Mouse (Mus musculus): ENCODE measurements around the gene Ak8. TPM values are rescaled to one million over a fixed set of nuclear protein-coding genes. Genes with fewer than 3 reads are reported as not detected.

The Ak8 gene
- polyA plus RNA-seq, 1 experiment from 2014 or later: 0.41 TPM

DNA sequence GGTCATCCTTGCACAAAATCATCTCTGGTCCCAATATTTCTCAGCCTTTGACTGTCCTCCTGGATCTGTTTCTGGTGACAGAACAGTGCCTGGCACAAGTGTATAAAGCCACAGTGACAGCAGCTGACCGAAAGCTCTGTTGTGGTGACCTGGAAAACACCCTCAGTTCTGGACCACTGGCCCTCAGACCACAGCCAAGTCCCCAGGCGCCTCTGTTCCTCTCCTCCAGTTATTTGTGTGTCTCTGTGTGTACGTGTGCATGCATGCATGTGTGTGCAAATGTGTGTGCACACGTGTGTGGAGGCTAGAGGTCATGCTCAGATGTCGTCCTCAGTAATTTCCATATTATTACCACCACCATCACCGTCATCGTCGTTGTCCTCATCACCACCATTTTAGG is 22.5 kb downstream of the Ak8 start:
- no peaks in the 10 kb centered on the region for H3K9me3 ChIP-seq (ENCODE audit: low read length)
- no peak overlapping the region for H3K4me2 ChIP-seq (ENCODE audit: low read depth, low read length)
- ATAC-seq (no peak), DNase-seq (no peak)
- TF ChIP-seq CTCF (IDR thresholded peaks at IDR 0.05; ENCODE audit: low read depth): no peak
- no peak for TF ChIP-seq EP300 (IDR thresholded peaks at IDR 0.05; ENCODE audit: low read depth)
- H3K36me3 ChIP-seq (replicated peaks; ENCODE audit: insufficient read depth, low read length): no peaks in the 10 kb centered on the region
- no peak overlapping the region for H3K4me3 ChIP-seq (ENCODE audit: low read depth, low read length)
- 78% methylated on average over 8 of the region's 8 CpGs for WGBS (ENCODE audit: insufficient replicate concordance)
- H3K4me1 ChIP-seq (ENCODE audit: insufficient read depth): peaks cover 2% of the 10 kb centered on the region; the same call in 1 of the 2 replicates
- H3K9ac ChIP-seq (replicated peaks): no peak overlapping the region
- no peaks in the 10 kb centered on the region for H3K27me3 ChIP-seq (ENCODE audit: insufficient read depth, low read length)
- H3K27ac ChIP-seq (ENCODE audit: low read depth): no peak overlapping the region

DNA sequence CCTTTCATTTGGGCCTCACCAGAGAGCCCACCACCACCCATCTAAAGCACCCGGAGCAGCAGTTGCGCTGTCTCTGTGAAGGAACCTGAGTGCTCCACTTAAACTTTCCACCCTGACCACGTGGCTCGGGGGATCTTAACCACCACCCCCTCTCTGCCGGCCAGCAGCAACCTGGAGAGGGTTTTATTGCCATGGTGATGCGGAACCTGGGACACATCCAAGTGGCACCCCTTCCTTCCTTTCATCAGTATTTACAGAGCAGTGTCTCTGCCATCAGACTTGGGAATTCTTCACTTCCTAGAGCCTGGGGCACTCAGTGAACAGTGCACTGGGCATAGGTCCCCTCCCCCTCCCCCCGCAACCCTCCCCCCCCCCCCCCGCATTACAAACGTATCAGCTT is 23.9 kb downstream of the Ak8 start:
- WGBS (ENCODE audit: insufficient replicate concordance): 54% methylated on average over 8 of the region's 9 CpGs
- Histone ChIP-seq H3K9me3 (ENCODE audit: low read length) (no peaks in the 10 kb centered on the region), H3K4me2 (ENCODE audit: low read depth, low read length) (no peak overlapping the region), H3K4me3 (ENCODE audit: low read depth, low read length) (no peak overlapping the region), H3K36me3 (replicated peaks; ENCODE audit: insufficient read depth, low read length) (no peaks in the 10 kb centered on the region), H3K9ac (replicated peaks) (no peak overlapping the region), H3K27ac (ENCODE audit: low read depth) (no peak overlapping the region), H3K27me3 (ENCODE audit: insufficient read depth, low read length) (no peaks in the 10 kb centered on the region), H3K4me1 (ENCODE audit: insufficient read depth) (peaks cover 2% of the 10 kb centered on the region; the same call in 1 of the 2 replicates)
- DNase-seq: no peak
- no peak for TF ChIP-seq EP300 (IDR thresholded peaks at IDR 0.05; ENCODE audit: low read depth)
- no peak for TF ChIP-seq CTCF (IDR thresholded peaks at IDR 0.05; ENCODE audit: low read depth)
- ATAC-seq: no peak

DNA sequence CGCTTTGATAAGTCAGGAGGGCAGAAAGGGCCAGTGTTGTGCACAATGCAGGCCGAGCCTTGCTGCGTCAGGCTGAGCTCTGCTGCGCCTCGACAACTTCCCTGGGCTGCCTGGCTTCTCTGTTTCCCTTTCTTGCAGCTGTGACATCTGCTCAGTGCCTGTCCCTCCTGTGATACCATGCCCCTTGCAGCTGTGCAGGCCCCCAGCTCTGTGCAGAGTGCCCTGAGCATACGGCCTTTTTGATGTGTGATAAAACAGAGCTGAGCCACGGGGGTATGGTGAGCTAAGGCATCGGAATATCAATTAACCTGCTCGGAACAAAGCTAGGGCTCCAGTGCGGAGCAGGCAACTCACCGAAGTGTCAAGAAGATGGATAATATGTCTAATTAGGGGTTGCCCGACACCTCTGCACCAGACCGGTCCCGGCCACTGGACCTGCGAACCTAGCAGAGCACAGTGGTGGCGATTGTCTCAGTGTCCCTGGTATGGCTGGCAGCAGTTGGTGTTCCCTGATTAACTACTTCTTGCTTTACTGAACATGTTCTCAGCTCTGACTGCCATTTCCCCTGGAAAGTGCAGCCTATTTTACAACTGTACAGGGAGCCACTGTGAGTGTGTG is 27.9 kb downstream of the Ak8 start:
- H3K4me2 ChIP-seq (ENCODE audit: low read depth, low read length): no peak overlapping the region
- no peaks in the 10 kb centered on the region for H3K9me3 ChIP-seq (ENCODE audit: low read length)
- no peaks in the 10 kb centered on the region for H3K27me3 ChIP-seq (ENCODE audit: insufficient read depth, low read length)
- WGBS (ENCODE audit: insufficient replicate concordance): 62% methylated on average over 16 of the region's 16 CpGs
- H3K9ac ChIP-seq (replicated peaks): no peak overlapping the region
- no peak overlapping the region for H3K4me3 ChIP-seq (ENCODE audit: low read depth, low read length)
- ATAC-seq (no peak), DNase-seq (no peak)
- H3K27ac ChIP-seq (ENCODE audit: low read depth): no peak overlapping the region
- TF ChIP-seq EP300 (IDR thresholded peaks at IDR 0.05; ENCODE audit: low read depth) (no peak), CTCF (IDR thresholded peaks at IDR 0.05; ENCODE audit: low read depth) (no peak)
- peaks cover 2% of the 10 kb centered on the region; the same call in 1 of the 2 replicates for H3K4me1 ChIP-seq (ENCODE audit: insufficient read depth)
- H3K36me3 ChIP-seq (replicated peaks; ENCODE audit: insufficient read depth, low read length): no peaks in the 10 kb centered on the region

DNA sequence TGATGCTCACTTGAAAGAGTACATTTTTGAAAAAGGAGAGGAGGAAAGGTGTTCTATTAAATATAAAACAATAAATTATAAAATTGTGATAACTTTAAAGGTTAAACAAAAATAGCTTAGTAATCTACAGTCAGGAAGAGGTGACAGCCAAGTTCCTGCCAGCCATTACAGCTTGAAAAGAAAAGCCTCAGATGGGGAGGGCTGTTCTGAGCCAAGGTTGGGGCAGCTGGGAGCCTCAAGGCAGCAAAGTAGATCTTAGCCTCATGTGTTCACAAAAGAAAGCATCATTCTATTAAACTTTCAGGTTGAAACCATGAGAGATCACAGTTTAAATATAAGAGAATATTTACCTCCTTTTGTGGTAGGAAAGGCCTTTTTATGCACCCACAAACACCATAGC is 30.7 kb downstream of the Ak8 start:
- ATAC-seq (no peak), DNase-seq (no peak)
- Histone ChIP-seq H3K27ac (ENCODE audit: low read depth) (no peak overlapping the region), H3K4me3 (ENCODE audit: low read depth, low read length) (no peak overlapping the region), H3K9ac (replicated peaks) (no peak overlapping the region), H3K36me3 (replicated peaks; ENCODE audit: insufficient read depth, low read length) (no peaks in the 10 kb centered on the region), H3K4me1 (ENCODE audit: insufficient read depth) (peaks cover 2% of the 10 kb centered on the region; the same call in 1 of the 2 replicates), H3K9me3 (ENCODE audit: low read length) (no peaks in the 10 kb centered on the region), H3K27me3 (ENCODE audit: insufficient read depth, low read length) (no peaks in the 10 kb centered on the region), H3K4me2 (ENCODE audit: low read depth, low read length) (no peak overlapping the region)
- TF ChIP-seq CTCF (IDR thresholded peaks at IDR 0.05; ENCODE audit: low read depth): no peak
- no peak for TF ChIP-seq EP300 (IDR thresholded peaks at IDR 0.05; ENCODE audit: low read depth)

DNA sequence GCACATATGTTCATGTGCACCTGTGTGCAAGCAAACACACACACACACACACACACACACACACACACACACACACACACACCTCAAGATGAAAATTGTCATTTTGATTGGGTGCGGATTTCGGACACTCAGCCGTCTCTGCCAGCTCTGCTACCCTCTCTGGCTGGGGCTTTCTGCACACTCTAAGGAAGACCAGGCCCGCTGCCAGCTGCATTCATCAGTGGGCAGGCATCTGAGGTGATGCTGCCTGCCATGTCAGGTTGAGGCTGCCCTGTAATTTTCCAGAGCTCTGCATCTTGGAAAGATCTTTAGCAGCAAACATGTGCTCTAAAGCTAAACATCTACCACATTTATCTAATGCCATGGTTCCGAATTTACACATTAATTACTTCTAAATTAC is 37.1 kb downstream of the Ak8 start:
- H3K4me2 ChIP-seq (ENCODE audit: low read depth, low read length): no peak overlapping the region
- no peak overlapping the region for H3K27ac ChIP-seq (ENCODE audit: low read depth)
- H3K4me3 ChIP-seq (ENCODE audit: low read depth, low read length): no peak overlapping the region
- WGBS (ENCODE audit: insufficient replicate concordance): 82% methylated on average over 5 of the region's 5 CpGs
- ATAC-seq (no peak), DNase-seq (no peak)
- H3K9me3 ChIP-seq (ENCODE audit: low read length): no peaks in the 10 kb centered on the region
- H3K36me3 ChIP-seq (replicated peaks; ENCODE audit: insufficient read depth, low read length): no peaks in the 10 kb centered on the region
- no peaks in the 10 kb centered on the region for H3K4me1 ChIP-seq (ENCODE audit: insufficient read depth)
- H3K27me3 ChIP-seq (ENCODE audit: insufficient read depth, low read length): no peaks in the 10 kb centered on the region
- H3K9ac ChIP-seq (replicated peaks): no peak overlapping the region
- TF ChIP-seq EP300 (IDR thresholded peaks at IDR 0.05; ENCODE audit: low read depth) (no peak), CTCF (IDR thresholded peaks at IDR 0.05; ENCODE audit: low read depth) (no peak)

DNA sequence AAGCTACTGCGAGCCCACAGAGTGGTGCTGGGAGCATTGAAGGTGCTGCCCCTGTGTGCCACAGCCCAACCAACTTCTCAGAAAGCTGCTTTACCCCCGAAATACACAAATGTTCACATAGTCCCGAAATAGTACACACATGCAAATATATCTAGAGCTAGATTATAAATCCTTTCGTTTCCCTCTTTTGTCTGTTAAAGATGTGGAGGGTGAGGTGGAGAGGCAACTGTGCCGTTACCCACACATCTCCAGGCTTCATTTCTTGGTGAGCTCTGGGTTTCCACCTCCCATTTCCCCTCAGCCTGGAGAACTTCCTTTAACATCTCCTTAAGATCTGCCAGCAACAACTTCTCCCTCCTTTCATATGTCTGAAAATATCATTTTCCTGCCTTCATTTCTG is 40.2 kb downstream of the Ak8 start:
- Histone ChIP-seq H3K27me3 (ENCODE audit: insufficient read depth, low read length) (no peaks in the 10 kb centered on the region), H3K4me2 (ENCODE audit: low read depth, low read length) (no peak overlapping the region), H3K36me3 (replicated peaks; ENCODE audit: insufficient read depth, low read length) (no peaks in the 10 kb centered on the region), H3K4me3 (ENCODE audit: low read depth, low read length) (no peak overlapping the region), H3K9me3 (ENCODE audit: low read length) (no peaks in the 10 kb centered on the region), H3K9ac (replicated peaks) (no peak overlapping the region), H3K4me1 (ENCODE audit: insufficient read depth) (no peaks in the 10 kb centered on the region), H3K27ac (ENCODE audit: low read depth) (no peak overlapping the region)
- DNase-seq (no peak), ATAC-seq (no peak)
- 57% methylated on average over 5 of the region's 5 CpGs for WGBS (ENCODE audit: insufficient replicate concordance)
- no peak for TF ChIP-seq EP300 (IDR thresholded peaks at IDR 0.05; ENCODE audit: low read depth)
- TF ChIP-seq CTCF (IDR thresholded peaks at IDR 0.05; ENCODE audit: low read depth): no peak

DNA sequence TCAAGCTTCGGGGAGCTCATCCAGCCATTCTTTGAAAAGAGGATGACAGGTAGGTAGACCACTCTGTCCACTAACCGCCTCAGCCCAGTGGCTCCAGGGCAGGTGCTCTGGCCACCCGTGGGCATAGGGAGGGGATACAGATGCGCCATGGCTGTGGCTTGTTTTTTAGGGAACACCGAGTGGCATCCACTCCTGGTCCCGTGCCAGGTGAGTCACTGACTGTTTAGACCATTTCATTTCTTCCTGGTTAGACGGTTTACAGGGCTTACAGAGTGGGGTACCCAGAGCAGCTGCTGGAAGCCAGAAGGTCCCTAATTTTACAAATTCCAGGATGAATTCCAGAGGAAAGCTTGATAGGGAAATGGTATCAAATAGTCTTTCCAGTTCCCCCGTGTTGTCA is 42.7 kb downstream of the Ak8 start:
- Histone ChIP-seq H3K4me3 (ENCODE audit: low read depth, low read length) (no peak overlapping the region), H3K9me3 (ENCODE audit: low read length) (no peaks in the 10 kb centered on the region), H3K9ac (replicated peaks) (no peak overlapping the region), H3K27me3 (ENCODE audit: insufficient read depth, low read length) (no peaks in the 10 kb centered on the region), H3K36me3 (replicated peaks; ENCODE audit: insufficient read depth, low read length) (no peaks in the 10 kb centered on the region), H3K4me2 (ENCODE audit: low read depth, low read length) (no peak overlapping the region), H3K4me1 (ENCODE audit: insufficient read depth) (no peaks in the 10 kb centered on the region), H3K27ac (ENCODE audit: low read depth) (no peak overlapping the region)
- DNase-seq (no peak), ATAC-seq (no peak)
- WGBS (ENCODE audit: insufficient replicate concordance): 66% methylated on average over 8 of the region's 8 CpGs
- TF ChIP-seq CTCF (IDR thresholded peaks at IDR 0.05; ENCODE audit: low read depth) (no peak), EP300 (IDR thresholded peaks at IDR 0.05; ENCODE audit: low read depth) (no peak)
